Mouse (Mus musculus) G1E (cell line): Measurements from ENCODE around the gene P4ha1. TPM values are rescaled to one million over a fixed set of nuclear protein-coding genes. Genes with fewer than 3 reads are reported as not detected.

ENCODE experiments used
- ATAC-seq: 2 replicates; pipeline ENCODE4 v1.8.0; 2016; ENCODE audit warnings: mild to moderate bottlenecking; ENCODE audit not compliant: insufficient number of reproducible peaks, poor library complexity, low FRiP score, severe bottlenecking; ENCODE audit errors: extremely low read depth
- DNase-seq: peaks from one replicate; pipeline ENCODE4 v3.0.0; 2012; ENCODE audit warnings: low spot score
- H3K27me3 ChIP-seq: 2 replicates; pipeline ENCODE4 v1.6.1; 2012; ENCODE audit warnings: mild to moderate bottlenecking, low read length, inconsistent platforms; ENCODE audit not compliant: insufficient read depth
- H3K36me3 ChIP-seq: replicated peaks from 2 replicates; pipeline ENCODE3; 2012; ENCODE audit warnings: mild to moderate bottlenecking, inconsistent platforms
- H3K4me1 ChIP-seq: 2 replicates; pipeline ENCODE4 v1.6.1; 2012; ENCODE audit warnings: low read depth, low read length, inconsistent platforms, mixed read lengths; ENCODE audit not compliant: insufficient read depth
- H3K4me3 ChIP-seq: 2 replicates; pipeline ENCODE4 v1.5.1; 2012; ENCODE audit warnings: low read depth, mild to moderate bottlenecking, inconsistent platforms, low read length, moderate library complexity, mixed read lengths
- H3K9me3 ChIP-seq: replicated peaks from 2 replicates; pipeline ENCODE4 v1.6.1; 2012; ENCODE audit warnings: inconsistent platforms
- CTCF ChIP-seq: IDR thresholded peaks from 2 replicates; pipeline ENCODE4 v1.5.1; 2012; ENCODE audit warnings: low read depth, low read length, inconsistent platforms, mixed read lengths
- GATA1 ChIP-seq: IDR thresholded peaks from 2 replicates; pipeline ENCODE4 v1.6.1; 2012; ENCODE audit warnings: borderline replicate concordance, low read length, inconsistent platforms, mixed read lengths
- GATA2 ChIP-seq: IDR thresholded peaks from 2 replicates; pipeline ENCODE4 v1.6.1; 2012; ENCODE audit warnings: low read depth, low read length, inconsistent platforms, borderline replicate concordance
- POLR2AphosphoS5 ChIP-seq: IDR thresholded peaks from 2 replicates; pipeline ENCODE4 v1.6.1; 2012; ENCODE audit warnings: low read depth, low read length, inconsistent platforms; ENCODE audit not compliant: insufficient replicate concordance
- TAL1 ChIP-seq: conservative IDR thresholded peaks from 2 replicates; pipeline ENCODE4 v1.6.1; 2012; ENCODE audit warnings: low read depth, low read length, inconsistent platforms, mixed read lengths
- polyA plus RNA-seq: library from polyadenylated mRNA; stranded (reverse); fragments of >175 nt; gene quantifications from 2 replicates; pipeline ENCODE4 v1.2.3, GENCODE M21; 2012
- total RNA-seq, 2 experiments: library from RNA; stranded (forward) in 1 of 2; stranded (reverse) in 1 of 2; fragments of 200-1000 nt in 1 of 2; fragments of >200 nt in 1 of 2; fragmentation: Nextera tagmentation in 1 of 2; gene quantifications; 2 replicates each; pipeline ENCODE4 v1.2.3; 2014 to 2017

P4ha1 gene
- total and polyA plus RNA-seq, 3 experiments = 2.3 to 34.2 (median 34.2) TPM

DNA sequence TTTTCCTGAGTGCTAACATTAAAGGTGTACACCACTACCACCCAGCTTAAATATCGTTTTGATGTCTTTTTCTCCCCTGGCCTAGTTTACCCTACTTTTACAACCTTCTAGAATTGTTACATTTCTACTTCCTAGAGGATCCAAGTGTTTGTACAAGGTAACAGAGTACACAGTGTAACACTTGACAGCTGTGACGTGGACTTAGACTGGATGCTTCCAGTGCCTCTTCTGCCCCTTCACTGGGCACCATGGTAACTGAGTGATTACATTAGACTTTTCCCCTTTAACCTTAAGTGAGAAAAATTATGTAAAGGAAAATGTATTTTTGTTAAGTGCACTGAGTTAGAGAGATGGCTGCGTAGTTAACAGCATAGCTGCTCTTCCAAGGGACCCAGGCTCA, 41.5 kb downstream of the P4ha1 start:
- ATAC-seq (no peak), DNase-seq (no peak)
- Histone ChIP-seq H3K36me3 (peaks cover 87% of the 10 kb centered on the region), H3K4me3 (no peak overlapping the region), H3K4me1 (peaks cover 7% of the 10 kb centered on the region; the same call in 1 of the 2 replicates), H3K27me3 (no peaks in the 10 kb centered on the region), H3K9me3 (no peaks in the 10 kb centered on the region)
- no peak for TF ChIP-seq GATA1
- no peak for TF ChIP-seq POLR2AphosphoS5

DNA sequence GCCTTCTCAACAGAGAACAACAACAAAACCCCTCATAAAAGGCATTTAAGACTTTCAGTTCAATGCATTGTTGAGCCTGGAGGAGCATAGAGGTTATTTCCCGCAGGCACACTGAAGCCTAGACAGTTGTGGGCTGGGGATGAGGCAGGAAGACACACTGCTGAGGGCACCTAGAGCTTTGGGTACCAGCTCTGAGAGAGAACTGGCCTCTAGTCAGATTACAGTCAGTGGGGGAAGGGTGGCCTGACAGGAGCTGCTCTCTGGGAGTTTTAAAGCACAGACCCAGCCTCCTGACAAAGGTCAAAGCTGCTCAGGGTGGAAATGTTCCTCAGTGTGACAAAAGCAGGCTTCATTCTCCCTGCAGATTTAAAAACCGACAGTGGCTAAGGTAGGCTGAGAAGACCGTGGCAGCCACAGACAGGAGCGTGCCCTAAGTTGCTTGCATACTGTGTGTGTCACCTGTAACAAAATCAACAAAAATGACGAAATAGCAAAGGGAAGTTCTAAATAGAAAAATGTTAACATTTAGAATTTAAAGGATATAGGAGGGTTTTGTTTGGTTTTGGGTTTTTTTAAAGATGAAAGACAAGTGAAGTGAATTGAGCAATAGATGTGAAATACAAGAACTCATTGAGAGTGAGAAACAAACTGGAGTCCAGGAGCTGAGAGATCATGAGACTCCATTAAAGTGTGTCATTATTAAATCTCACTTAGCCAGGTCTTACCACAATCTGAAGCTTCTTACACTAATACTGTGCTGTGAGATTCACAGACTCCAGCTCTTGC, 42.9 kb downstream of the P4ha1 start:
- DNase-seq (no peak), ATAC-seq (no peak)
- no peak for TF ChIP-seq GATA2
- no peak for TF ChIP-seq POLR2AphosphoS5
- no peak for TF ChIP-seq CTCF
- no peak for TF ChIP-seq TAL1
- TF ChIP-seq GATA1 = no peak
- Histone ChIP-seq H3K36me3 (peaks cover 94% of the 10 kb centered on the region), H3K9me3 (no peaks in the 10 kb centered on the region), H3K27me3 (no peaks in the 10 kb centered on the region), H3K4me3 (no peak overlapping the region), H3K4me1 (peaks cover 7% of the 10 kb centered on the region; the same call in 1 of the 2 replicates)

DNA sequence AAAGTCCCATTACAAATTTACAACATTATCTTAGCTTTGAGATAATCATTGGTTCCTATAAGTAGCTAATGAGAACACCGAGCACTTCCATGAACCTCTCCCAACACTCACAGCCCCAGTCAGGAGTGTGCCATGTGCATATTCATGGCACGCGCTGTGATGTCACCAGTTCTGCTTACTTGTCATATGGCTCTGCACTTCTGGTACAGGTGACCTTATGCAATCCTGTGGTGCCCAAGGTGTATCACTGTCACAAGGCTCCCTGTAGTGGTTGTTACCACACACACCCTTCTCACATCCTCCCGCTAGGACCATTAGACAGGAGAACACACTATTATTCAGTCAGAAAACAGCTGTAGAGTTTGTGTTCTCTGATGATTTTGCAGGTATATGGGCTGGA, 43.6 kb downstream of the P4ha1 start:
- no peak overlapping the region for H3K4me3 ChIP-seq
- no peaks in the 10 kb centered on the region for H3K9me3 ChIP-seq
- TF ChIP-seq GATA1 (no peak), TAL1 (no peak), POLR2AphosphoS5 (no peak), CTCF (no peak), GATA2 (no peak)
- no peak for DNase-seq
- no peaks in the 10 kb centered on the region for H3K27me3 ChIP-seq
- ATAC-seq = no peak
- peaks cover 7% of the 10 kb centered on the region; the same call in 1 of the 2 replicates for H3K4me1 ChIP-seq
- H3K36me3 ChIP-seq = peaks cover 95% of the 10 kb centered on the region

DNA sequence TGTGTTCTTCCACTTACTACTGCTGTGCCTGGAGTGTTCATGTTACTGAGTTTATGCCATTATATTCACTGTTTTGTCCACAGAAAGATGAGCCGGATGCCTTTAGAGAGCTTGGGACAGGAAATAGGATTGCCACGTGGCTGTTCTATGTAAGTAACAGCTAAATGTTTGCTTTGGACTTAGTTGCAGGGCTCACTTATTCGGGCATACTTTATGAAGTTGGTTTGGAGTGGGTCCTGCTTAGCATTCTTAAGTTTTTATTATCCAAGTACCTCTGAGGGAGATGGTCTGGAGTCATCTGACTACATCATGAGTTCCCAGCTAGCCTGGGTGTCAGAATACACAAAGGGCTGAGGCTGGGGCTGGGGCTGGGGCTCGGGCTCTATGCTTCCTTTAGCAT, 44.1 kb downstream of the P4ha1 start:
- ATAC-seq (no peak), DNase-seq (no peak)
- Histone ChIP-seq H3K36me3 (peaks cover 93% of the 10 kb centered on the region), H3K4me3 (no peak overlapping the region), H3K4me1 (peaks cover 7% of the 10 kb centered on the region; the same call in 1 of the 2 replicates), H3K27me3 (no peaks in the 10 kb centered on the region), H3K9me3 (no peaks in the 10 kb centered on the region)
- no peak for TF ChIP-seq GATA1
- no peak for TF ChIP-seq POLR2AphosphoS5
- no peak for TF ChIP-seq TAL1
- no peak for TF ChIP-seq CTCF
- TF ChIP-seq GATA2 = no peak

DNA sequence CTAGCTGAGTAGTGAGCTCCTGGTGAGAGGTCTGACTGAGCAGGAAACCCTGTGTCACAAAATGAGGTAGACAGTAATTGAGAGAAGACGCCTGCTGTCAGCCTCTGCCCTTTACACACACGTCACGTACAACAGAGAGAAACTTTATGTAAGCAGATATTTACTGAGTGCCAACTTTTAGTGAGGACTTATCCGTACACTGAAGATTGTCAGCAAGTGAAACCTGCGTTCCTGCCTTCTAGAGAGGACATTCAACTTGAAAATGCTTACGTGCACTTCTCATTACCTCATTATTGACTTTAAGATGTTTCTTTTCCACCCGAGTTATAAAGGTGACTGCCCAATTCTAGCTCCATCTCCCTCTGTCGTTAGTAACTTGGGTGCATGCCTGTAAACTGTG, 45.6 kb downstream of the P4ha1 start:
- ATAC-seq (no peak), DNase-seq (no peak)
- Histone ChIP-seq H3K4me1 (no peaks in the 10 kb centered on the region), H3K9me3 (no peaks in the 10 kb centered on the region), H3K36me3 (peaks cover 90% of the 10 kb centered on the region), H3K27me3 (no peaks in the 10 kb centered on the region), H3K4me3 (no peak overlapping the region)
- TF ChIP-seq GATA2 = no peak
- no peak for TF ChIP-seq CTCF

DNA sequence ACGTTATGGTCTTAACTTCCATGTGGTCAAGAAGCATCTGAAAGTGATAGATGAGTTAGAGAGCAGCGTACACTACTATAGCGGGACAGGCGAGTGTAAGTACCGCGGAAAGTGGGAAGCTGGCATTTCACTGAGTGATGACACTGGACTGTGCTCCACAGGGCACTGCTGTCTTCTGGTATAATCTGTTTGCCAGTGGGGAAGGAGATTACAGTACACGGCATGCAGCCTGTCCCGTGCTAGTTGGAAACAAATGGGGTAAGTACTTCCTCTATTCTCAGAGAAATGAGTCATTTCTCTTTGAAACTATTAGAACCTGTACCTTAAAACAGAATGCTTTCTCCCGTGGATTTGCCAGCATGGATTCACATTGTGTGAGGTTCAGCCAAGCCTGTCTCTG, 46.3 kb downstream of the P4ha1 start:
- TF ChIP-seq POLR2AphosphoS5 (no peak), GATA1 (no peak), CTCF (no peak), GATA2 (no peak)
- no peak overlapping the region for H3K4me3 ChIP-seq
- no peaks in the 10 kb centered on the region for H3K4me1 ChIP-seq
- no peak for DNase-seq
- peaks cover 88% of the 10 kb centered on the region for H3K36me3 ChIP-seq
- no peak for ATAC-seq
- no peaks in the 10 kb centered on the region for H3K27me3 ChIP-seq
- no peaks in the 10 kb centered on the region for H3K9me3 ChIP-seq

DNA sequence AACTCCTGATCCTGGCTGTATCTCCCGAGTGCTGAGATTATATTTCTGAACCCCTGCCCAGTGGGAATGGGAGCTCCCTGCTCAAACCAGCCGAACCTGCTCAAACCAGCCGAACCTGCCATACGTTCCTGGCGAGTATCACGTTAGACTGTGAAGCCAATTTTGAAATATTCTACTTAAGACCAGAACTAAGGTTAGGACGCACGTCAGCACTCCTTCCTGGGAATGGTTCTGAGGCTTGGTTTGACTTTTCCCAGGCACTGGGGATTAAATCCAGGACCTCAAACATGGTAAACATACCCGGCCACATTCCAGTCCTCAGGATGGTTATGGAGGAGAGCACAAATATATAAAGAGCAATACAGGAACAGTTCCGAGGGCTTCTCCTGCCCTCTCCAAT, 54.8 kb downstream of the P4ha1 start:
- peaks cover 19% of the 10 kb centered on the region for H3K36me3 ChIP-seq
- H3K4me3 ChIP-seq = no peak overlapping the region
- H3K9me3 ChIP-seq = no peaks in the 10 kb centered on the region
- no peaks in the 10 kb centered on the region for H3K27me3 ChIP-seq
- TF ChIP-seq TAL1 = no peak
- TF ChIP-seq GATA2 = no peak
- no peak for TF ChIP-seq POLR2AphosphoS5
- no peak for TF ChIP-seq GATA1
- no peak for TF ChIP-seq CTCF
- DNase-seq = no peak
- ATAC-seq = no peak
- H3K4me1 ChIP-seq = peaks cover 8% of the 10 kb centered on the region
